Mouse (Mus musculus) left cerebral cortex, postnatal 36 days (tissue): ENCODE results near the gene Setx. TPM values are rescaled to one million over a fixed set of nuclear protein-coding genes. Genes with fewer than 3 reads are reported as not detected.

ENCODE experiments used
- DNase-seq, 2 experiments: peaks; one replicate each; pipeline ENCODE4 v3.0.0; 2021 to 2022; ENCODE audit warnings: low spot score in 2 of 2, mixed read lengths in 1 of 2
- intact Hi-C: fragments of 180-260 bp; cut with DNase I; formaldehyde crosslinking; loops from one replicate; pipeline ENCODE4 v1.15.1; 2025
- total RNA-seq, 2 experiments: library from RNA; stranded (reverse); gene quantifications; 2 replicates each; pipeline ENCODE4 v1.2.3; 2021

Gene Setx
- total RNA-seq, 2 experiments from 2014 or later = 44.1 to 48.9 TPM

GRCm38 (mm10) chr2:29201223-29201955 is 77.4 kb downstream of the Setx start:
- intact Hi-C loops = loop anchor here (5.0 kb wide), 2 partner anchors 371 to 401 kb away; no protein-coding TSS in a partner anchor
- no peak for DNase-seq

GRCm38 (mm10) chr2:29206156-29206555 is 82.2 kb downstream of the Setx start:
- intact Hi-C loops = no loop called here
- no peak for DNase-seq

DNA sequence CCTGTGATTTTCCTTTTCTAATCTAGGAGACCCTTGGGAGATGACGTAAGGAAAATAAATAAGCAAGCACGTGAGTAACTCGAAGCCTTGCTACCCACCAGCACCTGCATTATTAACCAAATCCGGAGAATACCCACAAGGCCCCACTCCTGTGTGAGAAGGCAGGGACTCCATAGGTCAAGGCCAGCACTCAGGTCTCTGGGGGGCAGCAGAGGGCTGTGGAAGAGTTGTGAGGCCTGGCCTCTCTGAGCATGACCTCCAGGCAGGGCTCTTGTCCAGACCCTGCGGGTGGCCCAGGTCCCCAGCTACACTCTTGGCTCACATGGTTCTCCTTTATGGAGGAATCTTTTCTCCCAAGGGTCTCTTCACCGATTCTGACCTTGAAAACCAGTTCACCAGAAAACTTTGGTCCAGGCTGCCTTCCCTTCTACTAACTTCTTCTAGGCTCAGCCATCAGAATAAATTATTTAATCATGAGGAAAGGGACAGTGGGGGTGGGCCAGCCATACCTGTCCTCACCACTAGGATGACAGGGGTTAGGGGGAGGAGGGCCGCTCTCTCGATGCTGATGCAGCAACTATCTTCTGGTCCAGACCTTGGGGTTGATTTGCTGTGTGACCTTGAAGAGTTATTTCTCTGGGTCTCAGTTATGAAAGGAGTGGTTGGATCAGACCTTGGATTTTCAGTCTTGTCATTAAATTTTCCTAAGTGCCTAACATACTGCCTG is 92.5 kb downstream of the Setx start:
- DNase-seq = no peak
- intact Hi-C loops = no loop called here

GRCm38 (mm10) chr2:29217042-29217441 is 93.1 kb downstream of the Setx start:
- no peak for DNase-seq
- intact Hi-C loops = no loop called here

GRCm38 (mm10) chr2:29217897-29218296 is 93.9 kb downstream of the Setx start:
- intact Hi-C loops = no loop called here
- DNase-seq = peak; percentile 67 to 68

DNA sequence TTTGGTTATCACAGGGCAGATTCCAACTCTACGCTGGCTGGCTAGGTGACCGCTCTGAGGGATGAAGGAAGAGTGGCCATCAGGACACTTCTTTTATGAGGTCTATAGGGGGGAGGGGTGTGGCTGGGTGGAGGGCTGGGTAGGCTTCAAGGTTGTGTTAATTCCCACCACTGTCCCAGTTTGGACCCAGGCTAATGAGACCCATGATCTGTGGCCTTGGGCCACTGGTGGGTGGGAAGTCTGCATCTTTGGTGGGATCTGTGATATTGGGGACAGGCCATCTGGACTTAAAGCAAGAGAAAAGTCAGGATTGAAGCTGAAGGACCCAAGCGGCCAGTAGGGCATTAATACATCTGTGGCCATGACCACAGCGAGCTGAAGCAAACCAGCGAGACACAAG is 94.8 kb downstream of the Setx start:
- intact Hi-C loops = no loop called here
- no peak for DNase-seq

DNA sequence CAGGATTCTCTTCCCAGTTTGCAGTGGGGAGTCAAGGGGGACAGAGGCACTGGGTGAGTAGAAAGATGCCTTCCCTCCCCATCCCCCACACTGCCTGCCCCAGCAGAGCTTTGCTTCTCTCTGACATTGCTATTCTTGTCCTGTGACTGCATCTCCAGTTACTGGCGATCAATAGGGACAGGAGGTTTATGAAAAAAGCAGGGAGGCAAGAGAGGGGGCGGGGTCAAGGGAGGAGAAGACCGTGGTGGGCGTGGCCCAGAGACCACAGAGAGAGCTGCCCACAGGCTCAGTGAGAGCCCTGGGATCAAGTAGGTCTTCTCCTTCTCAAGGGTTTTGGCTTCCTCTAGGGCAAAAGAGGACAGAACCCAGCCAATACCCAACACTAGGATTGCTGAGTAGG is 98.3 kb downstream of the Setx start:
- intact Hi-C loops = no loop called here
- no peak for DNase-seq

GRCm38 (mm10) chr2:29223591-29224262 is 99.7 kb downstream of the Setx start:
- no peak for DNase-seq
- intact Hi-C loops = no loop called here

DNA sequence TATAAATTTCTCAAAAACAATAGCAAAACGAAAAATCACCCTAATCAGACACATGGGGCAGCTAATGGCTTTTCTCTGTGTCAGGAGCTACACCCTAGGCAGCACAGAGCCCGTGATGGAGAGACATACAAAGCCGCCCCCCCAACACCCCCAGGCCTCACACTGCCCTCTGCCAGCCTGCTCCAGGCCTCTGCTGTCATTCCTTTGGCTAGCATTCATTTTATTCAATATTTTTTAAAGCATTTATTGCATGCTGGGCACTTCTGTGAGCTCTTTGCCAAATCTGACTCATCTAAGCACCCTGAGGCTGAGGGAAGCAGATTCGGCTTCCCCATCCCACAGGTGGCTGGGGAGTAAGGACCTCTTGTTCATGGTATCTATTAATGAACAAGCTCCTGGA is 102.7 kb downstream of the Setx start:
- DNase-seq = no peak
- intact Hi-C loops = no loop called here

GRCm38 (mm10) chr2:29230191-29230835 is 106.3 kb downstream of the Setx start:
- DNase-seq = no peak
- intact Hi-C loops = no loop called here

Other genes starting within 250 kb of the Setx start
- not detected for gene Barhl1, start 207.5 kb upstream of the Setx start, total RNA-seq
- under 1 TPM in 1 of 2 experiments, not detected in 1; 0.35 TPM for gene Cfap77, start 69.1 kb upstream of the Setx start, total RNA-seq
- gene Ttf1, start 63.9 kb upstream of the Setx start, total RNA-seq = 10 to 100 TPM in 1 of 2 experiments, 1 to 10 TPM in 1; 8.8 to 12.0 TPM
- 100 to 1,000 TPM in 1 of 2 experiments, 10 to 100 TPM in 1; 96.5 to 102 TPM for gene Ntng2, start 128.8 kb downstream of the Setx start, total RNA-seq
- 10 to 100 TPM; 36.4 to 40.4 TPM for gene Med27, start 222.6 kb downstream of the Setx start, total RNA-seq